Mouse (Mus musculus) midbrain, embryonic 11.5 days (tissue): ENCODE results near the gene Gm9918. TPM values are rescaled to one million over a fixed set of nuclear protein-coding genes. Genes with fewer than 3 reads are reported as not detected.
A peak's percentile ranks its signal among the peaks of the same experiment; 100 is the strongest.
"Not testable (repeated sequence)": the region's sequence is repeated elsewhere in the genome, so short reads cannot be mapped to it uniquely, and the experiment has no call there.

Source experiments
- ATAC-seq: fragments of 200-750 bp; cut with Nextera tagmentation; 2 replicates; pipeline ENCODE4 v1.8.0; 2017; ENCODE audit warnings: moderate TSS enrichment, moderate library complexity; ENCODE audit not compliant: low FRiP score
- DNase-seq: peaks from one replicate; pipeline ENCODE4 v3.0.0; 2015; ENCODE audit warnings: low spot score; ENCODE audit errors: missing footprints
- H3K27ac ChIP-seq: fragments of 300-500 bp; sonication (generic); 2 replicates; pipeline ENCODE4 v1.5.1; 2014; ENCODE audit warnings: low read depth, low read length
- H3K27me3 ChIP-seq: fragments of 300-500 bp; sonication (generic); 2 replicates; pipeline ENCODE4 v1.6.1; 2014; ENCODE audit warnings: mild to moderate bottlenecking, low read length, moderate library complexity, mixed read lengths; ENCODE audit not compliant: control insufficient read depth, insufficient read depth
- H3K36me3 ChIP-seq: fragments of 300-500 bp; sonication (generic); 2 replicates; pipeline ENCODE4 v1.6.1; 2014; ENCODE audit warnings: mild to moderate bottlenecking, low read length, moderate library complexity, mixed read lengths; ENCODE audit not compliant: control insufficient read depth, insufficient read depth
- H3K4me1 ChIP-seq: fragments of 300-500 bp; sonication (generic); 2 replicates; pipeline ENCODE4 v1.6.1; 2014; ENCODE audit warnings: low read length; ENCODE audit not compliant: control insufficient read depth, insufficient read depth
- H3K4me2 ChIP-seq: fragments of 300-500 bp; sonication (generic); 2 replicates; pipeline ENCODE4 v1.6.1; 2014; ENCODE audit warnings: mild to moderate bottlenecking, moderate library complexity
- H3K4me3 ChIP-seq: fragments of 300-500 bp; sonication (generic); 2 replicates; pipeline ENCODE4 v1.5.1; 2014; ENCODE audit warnings: low read depth, low read length
- H3K9ac ChIP-seq: fragments of 300-500 bp; sonication (generic); 2 replicates; pipeline ENCODE4 v1.6.1; 2014; ENCODE audit warnings: low read length
- H3K9me3 ChIP-seq: fragments of 300-500 bp; sonication (generic); 2 replicates; pipeline ENCODE4 v1.6.1; 2016; ENCODE audit warnings: low read length; ENCODE audit not compliant: control insufficient read depth
- WGBS: fragments of 180-500 bp; shearing (Covaris S2); extraction: QIAGEN DNeasy Blood & Tissue Kit; methylation state at CpG from one replicate; pipeline ENCODE4 v1.1.7; 2014; 5-methylcytosine and 5-hydroxymethylcytosine counted together
- polyA plus RNA-seq: library from polyadenylated mRNA; unstranded; fragments of >200 nt; fragmentation: Nextera tagmentation; extraction: Ambion mirVana; gene quantifications from 2 replicates; pipeline ENCODE4 v1.2.1, GENCODE M21; 2014

The Gm9918 gene
- 0.15 and 0.23 TPM in 2 replicates for polyA plus RNA-seq

DNA sequence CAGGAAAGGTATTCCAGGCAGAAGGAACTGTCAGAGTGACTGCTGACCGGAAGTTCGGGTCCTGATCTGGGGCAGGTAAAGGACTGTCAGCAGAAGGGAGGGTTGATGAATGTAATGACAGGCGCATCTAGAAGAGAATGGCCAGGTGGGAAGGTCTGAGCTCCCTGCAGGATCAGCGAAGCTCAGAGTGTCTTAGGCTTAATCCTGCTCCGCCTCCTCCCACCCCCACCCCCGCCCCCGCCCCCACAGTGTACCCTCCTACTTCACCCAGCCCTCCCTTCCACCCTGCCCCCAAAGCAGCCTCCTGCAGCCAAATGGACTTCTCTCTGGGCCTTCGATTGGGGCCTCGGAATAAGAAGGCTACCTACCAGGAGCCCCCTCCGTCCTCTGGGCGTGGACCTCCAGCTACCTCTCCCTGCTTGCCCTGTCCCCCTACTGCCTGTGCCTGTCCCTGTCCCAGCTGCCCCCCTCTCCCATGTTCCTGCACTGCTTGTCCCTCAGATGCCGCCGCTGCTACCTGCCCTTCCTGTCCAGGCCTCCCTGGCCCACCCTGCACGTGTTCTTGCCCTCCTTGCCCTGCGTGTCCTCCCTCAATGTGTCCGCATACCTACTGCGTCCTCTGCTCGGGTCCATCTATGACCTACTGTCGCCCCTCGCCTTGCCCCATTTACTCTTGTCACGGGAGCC is at the start of gene Gm9918:
Gene Gm9918 (plus strand): TSS at position 290 of the 687 bp plus-strand sequence.
- Histone ChIP-seq H3K27ac (no peak within 1 kb of the TSS), H3K9ac (0 out of 2 replicates have a peak within 1 kb of the TSS, but pooled peaks have one; percentile 3)

DNA sequence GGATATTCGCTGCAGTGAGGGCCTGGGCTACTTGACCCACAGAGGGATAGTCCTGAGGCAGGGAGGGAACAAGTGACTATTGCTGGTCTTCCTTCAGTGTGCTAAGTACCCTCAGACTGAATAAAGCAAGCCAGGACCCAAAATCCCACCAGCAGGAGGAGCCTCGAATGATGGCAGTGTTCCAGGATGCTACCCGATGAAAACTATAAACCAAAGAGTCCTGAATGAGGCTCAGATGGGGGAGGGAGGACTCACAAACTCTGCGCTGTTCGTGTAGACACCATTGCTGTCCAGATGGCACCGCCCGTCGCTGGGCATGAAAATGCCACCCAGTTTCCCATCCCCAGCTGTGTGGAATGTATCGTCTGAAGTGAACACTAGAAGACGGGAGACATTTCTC is 48.0 kb upstream of the Gm9918 start:
- Histone ChIP-seq H3K27me3 (peaks cover 18% of the 10 kb centered on the region), H3K9ac (no peak overlapping the region), H3K4me3 (no peak overlapping the region), H3K27ac (no peak overlapping the region), H3K9me3 (no peaks in the 10 kb centered on the region), H3K36me3 (no peaks in the 10 kb centered on the region), H3K4me1 (no peaks in the 10 kb centered on the region; the same call in 1 of the 2 replicates), H3K4me2 (no peak overlapping the region)
- 72% methylated on average over 10 of the region's 10 CpGs for WGBS
- DNase-seq = peak; percentile 80
- no peak for ATAC-seq

More for the DNA sequence above, at the start of gene Gm9918:
- ATAC-seq (0 out of 2 replicates have a peak, but pooled peaks have one; percentile 44), DNase-seq (no peak)
- H3K9me3 ChIP-seq = no peaks in the 10 kb centered on the region
- H3K4me3 ChIP-seq = no peak within 1 kb of the TSS
- peak within 1 kb of the TSS; percentile 37; the same call in 1 of the 2 replicates for H3K4me2 ChIP-seq
- no peaks in the 10 kb centered on the region for H3K36me3 ChIP-seq
- peaks cover 3% of the 10 kb centered on the region; the same call in 1 of the 2 replicates for H3K27me3 ChIP-seq
- no peaks in the 10 kb centered on the region; the same call in 1 of the 2 replicates for H3K4me1 ChIP-seq
- 6% methylated on average over 19 of the region's 21 CpGs for WGBS

DNA sequence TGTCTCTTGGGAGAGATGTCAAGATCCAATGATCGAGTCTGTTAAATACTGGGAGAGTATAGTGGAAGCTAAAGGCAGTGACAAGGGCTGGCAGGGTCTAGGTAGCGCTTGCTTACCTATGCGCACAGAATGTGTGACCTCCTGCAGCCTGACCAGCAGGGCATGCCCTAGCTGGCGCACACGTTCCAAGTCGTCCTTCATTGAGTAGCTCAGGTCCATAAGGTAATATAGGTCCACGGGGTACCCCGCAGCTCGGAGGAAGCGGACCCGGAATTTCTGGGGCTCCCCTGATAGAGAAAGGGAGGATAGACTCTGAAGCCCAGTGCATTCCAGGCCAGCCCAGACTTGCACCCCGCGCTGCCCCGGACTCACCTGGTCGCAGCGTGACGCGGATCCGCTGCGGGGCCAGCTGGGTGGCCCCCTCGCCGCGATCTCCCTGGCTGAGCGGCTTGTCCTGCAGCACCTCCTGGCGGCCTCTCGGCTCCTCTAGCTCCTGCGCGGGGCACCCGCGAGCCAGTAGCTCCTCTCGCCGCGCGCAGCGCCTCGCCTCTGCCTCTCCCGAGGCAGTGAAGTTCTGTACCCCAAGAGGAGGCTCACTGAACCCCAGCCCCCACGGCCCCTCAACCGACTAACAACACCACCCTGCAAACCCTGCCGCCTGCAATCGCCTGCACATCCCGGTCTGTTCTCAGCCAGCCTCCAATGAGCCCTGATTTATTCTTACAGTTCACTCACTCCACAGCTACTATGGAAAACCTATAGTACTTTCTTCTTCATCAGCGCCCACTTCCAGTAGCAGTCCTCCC is 46.0 kb upstream of the Gm9918 start:
- Histone ChIP-seq H3K36me3 (no peaks in the 10 kb centered on the region), H3K27ac (no peak overlapping the region), H3K4me2 (peak overlapping the region; percentile 68), H3K4me3 (peak overlapping the region; percentile 32), H3K9me3 (no peaks in the 10 kb centered on the region), H3K4me1 (no peaks in the 10 kb centered on the region; the same call in 1 of the 2 replicates), H3K9ac (peak overlapping the region; percentile 2), H3K27me3 (peaks cover 18% of the 10 kb centered on the region)
- 4% methylated on average over 43 of the region's 43 CpGs for WGBS
- DNase-seq = peak; percentile 96
- ATAC-seq = peak; percentile 78

DNA sequence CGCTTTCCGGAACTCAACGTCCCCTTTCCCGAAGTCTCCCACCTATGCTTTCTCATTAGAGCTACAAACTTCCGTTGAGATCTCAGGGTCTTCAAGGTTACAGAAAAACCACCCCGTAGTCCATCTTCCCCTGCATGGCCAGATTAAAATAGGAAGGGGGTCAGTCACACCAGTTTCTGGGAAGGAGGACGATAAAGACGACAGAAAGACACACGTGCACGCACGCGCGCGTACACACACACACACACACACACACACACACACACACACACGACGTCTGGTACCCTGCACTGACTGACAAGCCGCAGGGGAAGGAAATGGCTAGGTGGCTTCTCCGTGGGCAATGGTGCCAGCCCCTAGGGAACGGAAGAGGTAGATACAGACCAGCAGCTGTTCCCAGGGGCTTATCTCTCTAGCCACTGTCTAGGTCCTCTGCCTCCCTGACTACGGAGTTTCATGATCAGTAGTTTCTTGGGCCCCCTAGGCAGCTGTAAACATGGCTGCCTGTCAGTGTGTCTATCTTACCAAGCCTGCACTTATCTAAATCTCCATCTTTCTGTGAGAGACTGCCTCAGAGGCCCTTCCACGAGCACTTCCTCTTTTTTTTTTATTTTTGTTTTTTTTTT is 45.3 kb upstream of the Gm9918 start:
- Histone ChIP-seq H3K27me3 (peaks cover 18% of the 10 kb centered on the region), H3K4me2 (peak overlapping the region; percentile 68), H3K9ac (peak overlapping the region; percentile 2), H3K4me1 (no peaks in the 10 kb centered on the region; the same call in 1 of the 2 replicates), H3K9me3 (no peaks in the 10 kb centered on the region), H3K4me3 (peak overlapping the region; percentile 32), H3K27ac (no peak overlapping the region), H3K36me3 (no peaks in the 10 kb centered on the region)
- DNase-seq = peak; percentile 94
- no peak for ATAC-seq
- WGBS = 20% methylated on average over 21 of the region's 21 CpGs

DNA sequence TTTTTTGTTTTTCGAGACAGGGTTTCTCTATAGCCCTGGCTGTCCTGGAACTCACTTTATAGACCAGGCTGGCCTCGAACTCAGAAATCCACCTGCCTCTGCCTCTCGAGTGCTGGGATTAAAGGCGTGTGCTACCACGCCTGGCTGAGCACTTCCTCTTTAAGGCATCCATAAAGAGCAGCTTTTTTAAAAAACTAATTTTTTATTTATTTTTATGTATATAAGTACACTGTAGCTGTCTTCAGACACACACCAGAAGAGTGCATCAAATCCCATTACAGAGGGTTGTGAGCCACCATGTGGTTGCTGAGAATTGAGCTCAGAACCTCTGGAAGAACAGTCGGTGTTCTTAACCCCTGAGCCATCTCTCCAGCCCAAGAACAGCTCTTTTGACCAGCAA is 44.7 kb upstream of the Gm9918 start:
- H3K4me1 ChIP-seq, ATAC-seq, H3K36me3 ChIP-seq, H3K9ac ChIP-seq, H3K9me3 ChIP-seq, H3K4me2 ChIP-seq, H3K4me3 ChIP-seq, H3K27ac ChIP-seq: not testable (repeated sequence)
- WGBS = 72% methylated on average over 6 of the region's 6 CpGs
- peaks cover 18% of the 10 kb centered on the region for H3K27me3 ChIP-seq
- peak; percentile 68 for DNase-seq

DNA sequence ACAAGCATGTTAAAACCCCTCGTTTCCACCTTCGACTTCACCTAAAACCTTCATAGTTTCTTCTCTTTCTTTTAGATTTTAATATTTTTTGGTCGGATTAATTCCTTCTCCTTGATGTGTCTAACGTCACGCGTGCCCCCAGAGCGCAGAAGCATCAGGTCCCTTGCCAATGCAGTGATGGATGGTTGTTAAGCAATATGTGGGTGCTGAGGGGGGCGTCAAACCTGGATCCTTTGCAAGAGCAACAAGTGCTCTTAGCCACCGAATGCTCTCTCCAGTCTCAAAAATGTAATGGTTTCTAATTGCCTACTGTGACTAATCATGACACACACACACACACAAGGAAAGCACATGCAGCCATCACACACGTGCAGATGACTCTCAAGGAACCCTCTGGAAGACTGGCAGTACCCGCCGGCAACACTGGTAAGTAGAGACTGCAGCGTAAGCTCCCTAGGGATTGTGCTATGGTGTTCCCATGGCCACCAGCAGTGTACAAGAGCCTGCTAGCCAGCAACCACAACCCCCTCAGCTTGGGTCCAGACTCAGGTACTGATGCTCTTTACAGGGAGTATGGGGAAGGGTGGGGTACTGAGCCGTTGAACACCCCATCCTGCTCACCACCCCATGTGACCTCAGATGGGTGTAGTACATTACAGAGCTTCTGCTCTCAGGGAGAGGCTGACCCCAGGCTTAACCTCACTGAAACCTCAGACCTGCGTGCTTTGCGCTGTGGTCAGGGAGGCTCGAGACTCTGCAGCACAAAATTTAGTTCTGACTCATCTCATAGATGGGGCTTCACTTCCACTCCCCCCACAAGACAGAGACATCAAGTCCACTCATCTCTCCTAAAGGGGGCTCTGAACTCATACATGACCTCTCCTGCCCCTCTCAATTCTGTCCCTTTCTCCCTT is 39.7 kb upstream of the Gm9918 start:
- no peak for DNase-seq
- no peak overlapping the region for H3K4me2 ChIP-seq
- 88% methylated on average over 17 of the region's 17 CpGs for WGBS
- H3K27me3 ChIP-seq = no peaks in the 10 kb centered on the region
- no peaks in the 10 kb centered on the region for H3K9me3 ChIP-seq
- H3K36me3 ChIP-seq = no peaks in the 10 kb centered on the region
- H3K27ac ChIP-seq = no peak overlapping the region
- no peak overlapping the region for H3K9ac ChIP-seq
- H3K4me3 ChIP-seq = no peak overlapping the region
- no peak for ATAC-seq
- peaks cover 10% of the 10 kb centered on the region for H3K4me1 ChIP-seq

DNA sequence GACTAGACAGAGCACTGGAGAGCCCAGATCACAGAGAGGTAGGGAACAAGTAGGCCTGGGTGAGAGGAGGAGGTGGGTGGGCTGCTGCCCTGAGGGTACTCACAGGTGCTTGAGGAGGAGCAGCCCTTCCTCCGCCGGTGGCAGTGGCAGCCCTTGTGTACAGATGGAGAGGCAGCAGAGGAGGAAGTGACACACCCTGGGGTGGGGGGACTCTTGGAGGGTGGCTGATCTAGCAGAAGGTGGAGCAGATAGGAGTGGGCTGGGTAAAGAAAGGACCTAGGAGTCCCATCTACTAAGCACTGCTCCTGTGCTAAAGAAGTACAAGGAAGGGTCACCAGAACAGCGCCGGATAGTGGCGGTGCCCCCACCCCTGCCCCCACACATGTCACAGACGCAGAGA is 38.6 kb upstream of the Gm9918 start, which contains the start of gene Itgb7:
Gene Itgb7 (minus strand): TSS at position 197 of the 400 bp plus-strand sequence.
- no peak within 1 kb of the TSS for H3K27ac ChIP-seq
- no peak within 1 kb of the TSS for H3K4me2 ChIP-seq
- no peaks in the 10 kb centered on the region for H3K9me3 ChIP-seq
- H3K9ac ChIP-seq = no peak within 1 kb of the TSS
- H3K36me3 ChIP-seq = no peaks in the 10 kb centered on the region
- WGBS = 58% methylated on average over 6 of the region's 6 CpGs
- H3K27me3 ChIP-seq = no peaks in the 10 kb centered on the region
- H3K4me3 ChIP-seq = no peak within 1 kb of the TSS
- no peak for ATAC-seq
- H3K4me1 ChIP-seq = peaks cover 13% of the 10 kb centered on the region
- no peak for DNase-seq

DNA sequence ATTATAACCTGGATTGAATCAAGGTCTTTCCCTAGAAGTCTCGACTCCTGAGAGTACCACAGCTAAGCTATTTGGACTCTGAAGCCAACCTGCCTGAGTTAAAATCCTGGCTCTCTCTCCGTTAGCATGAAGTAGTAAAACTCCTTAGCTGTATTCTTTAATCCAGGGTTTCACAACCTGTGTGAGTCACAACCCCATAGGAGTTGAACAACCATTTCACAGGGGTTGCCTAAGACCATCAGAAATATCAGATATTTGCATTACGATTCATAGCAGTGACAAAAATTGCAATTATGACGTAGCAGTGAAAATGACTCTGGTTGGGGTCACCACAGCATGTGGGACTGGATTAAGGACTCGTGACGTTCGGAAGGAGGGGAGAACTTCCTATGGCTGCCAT is 37.6 kb upstream of the Gm9918 start:
- WGBS = 90% methylated on average over 7 of the region's 7 CpGs
- Histone ChIP-seq H3K27ac (no peak overlapping the region), H3K4me1 (peaks cover 13% of the 10 kb centered on the region), H3K4me2 (no peak overlapping the region), H3K9me3 (no peaks in the 10 kb centered on the region), H3K4me3 (no peak overlapping the region), H3K27me3 (no peaks in the 10 kb centered on the region), H3K9ac (no peak overlapping the region), H3K36me3 (no peaks in the 10 kb centered on the region)
- ATAC-seq (no peak), DNase-seq (no peak)
